Mouse (Mus musculus): Measurements from ENCODE around the gene Tprg.
A peak's percentile ranks its signal among the peaks of the same experiment; 100 is the strongest.

Gene Tprg

GRCm38 (mm10) chr16:25286517-25286916, at the start of gene Tprg:
Gene Tprg, plus strand, starts transcription at chr16:25286817.
- no peak for DNase-seq

GRCm38 (mm10) chr16:25238274-25239050, 48.2 kb upstream of the Tprg start:
- no peak for DNase-seq

GRCm38 (mm10) chr16:25248889-25249288, 37.7 kb upstream of the Tprg start:
- DNase-seq = no peak

GRCm38 (mm10) chr16:25250129-25250749, 36.4 kb upstream of the Tprg start:
- no peak for DNase-seq

- DNase-seq = no peak
Measured at GRCm38 (mm10) chr16:25251080-25251479, 35.5 kb upstream of the Tprg start.

- no peak for DNase-seq
Measured at GRCm38 (mm10) chr16:25254646-25255045, 32.0 kb upstream of the Tprg start.

GRCm38 (mm10) chr16:25255186-25255585, 31.4 kb upstream of the Tprg start:
- DNase-seq = peak; percentile 23 to 39

GRCm38 (mm10) chr16:25255603-25256260, 30.9 kb upstream of the Tprg start:
- DNase-seq = no peak

- DNase-seq = no peak
Measured at GRCm38 (mm10) chr16:25262306-25262705, 24.3 kb upstream of the Tprg start.

- no peak for DNase-seq
Measured at GRCm38 (mm10) chr16:25262965-25263364, 23.7 kb upstream of the Tprg start.

- DNase-seq = peak; percentile 65 to 88
Measured at GRCm38 (mm10) chr16:25263520-25264149, 23.0 kb upstream of the Tprg start.

GRCm38 (mm10) chr16:25265177-25265576, 21.4 kb upstream of the Tprg start:
- no peak for DNase-seq

- no peak for DNase-seq
Measured at GRCm38 (mm10) chr16:25268276-25268675, 18.3 kb upstream of the Tprg start.

- DNase-seq = no peak
Measured at GRCm38 (mm10) chr16:25282563-25282962, 4.1 kb upstream of the Tprg start.

GRCm38 (mm10) chr16:25293753-25294152, 7.1 kb downstream of the Tprg start:
- DNase-seq = no peak

- DNase-seq = no peak
Measured at GRCm38 (mm10) chr16:25295546-25295945, 8.9 kb downstream of the Tprg start.

GRCm38 (mm10) chr16:25296746-25297145, 10.1 kb downstream of the Tprg start:
- no peak for DNase-seq

GRCm38 (mm10) chr16:25298204-25298603, 11.6 kb downstream of the Tprg start:
- no peak for DNase-seq

- DNase-seq = no peak
Measured at GRCm38 (mm10) chr16:25302616-25303015, 16.0 kb downstream of the Tprg start.

GRCm38 (mm10) chr16:25314006-25314405, 27.4 kb downstream of the Tprg start:
- no peak for DNase-seq

GRCm38 (mm10) chr16:25315090-25315489, 28.5 kb downstream of the Tprg start:
- DNase-seq = no peak

- no peak for DNase-seq
Measured at GRCm38 (mm10) chr16:25325631-25326238, 39.1 kb downstream of the Tprg start.

All from kidney, postnatal 25 days (tissue).